ENCODE assay signal across 20 mouse cellular contexts in genomic region chr8:118031406-118031805, GRCm38 (mm10).
"Had no signal": no experiment of that assay in that cellular context is flagged by ENCODE, and none has a peak within 500 bp of the region (broad histone marks: within the 10 kb centered on the region; RNA-seq: fewer than 3 reads in every experiment).

No protein-coding gene starts in this region.

- H3K9me3 ChIP-seq: liver, embryonic 15.5 days; lung, embryonic 15.5 days; midbrain, embryonic 13.5 days; neural tube, embryonic 12.5 days; stomach, embryonic 15.5 days had no signal

- H3K27me3 ChIP-seq: liver, embryonic 13.5 days; liver, embryonic 15.5 days; lung, embryonic 15.5 days; megakaryocyte, embryonic 14.5 days; midbrain, embryonic 13.5 days; neural tube, embryonic 12.5 days; stomach, embryonic 15.5 days had no signal

- H3K4me3 ChIP-seq: liver, embryonic 13.5 days; liver, embryonic 15.5 days; lung, embryonic 15.5 days; megakaryocyte, embryonic 14.5 days; midbrain, embryonic 13.5 days; neural tube, embryonic 12.5 days; stomach, embryonic 15.5 days had no signal

- H3K27ac ChIP-seq: liver, embryonic 13.5 days; liver, embryonic 15.5 days; lung, embryonic 15.5 days; macrophage; midbrain, embryonic 13.5 days; neural tube, embryonic 12.5 days; stomach, embryonic 15.5 days; stomach, postnatal 0 days had no signal

- H3K4me2 ChIP-seq: liver, embryonic 13.5 days; liver, embryonic 15.5 days; lung, embryonic 15.5 days; midbrain, embryonic 11.5 days; midbrain, embryonic 13.5 days; neural tube, embryonic 12.5 days; stomach, embryonic 15.5 days had no signal

- H3K9ac ChIP-seq: liver, embryonic 13.5 days; liver, embryonic 15.5 days; liver, postnatal 0 days; lung, embryonic 15.5 days; midbrain, embryonic 13.5 days; neural tube, embryonic 12.5 days; stomach, embryonic 15.5 days had no signal

- H3K4me1 ChIP-seq: liver, embryonic 13.5 days; liver, embryonic 15.5 days; lung, embryonic 15.5 days; megakaryocyte, embryonic 14.5 days; neural tube, embryonic 12.5 days; stomach, embryonic 15.5 days had no signal

- H3K36me3 ChIP-seq: liver, embryonic 13.5 days; liver, embryonic 15.5 days; lung, embryonic 15.5 days; midbrain, embryonic 13.5 days; neural tube, embryonic 12.5 days; stomach, embryonic 15.5 days had no signal

- ATAC-seq: liver, postnatal 0 days; lung, postnatal 0 days; midbrain, embryonic 13.5 days; midbrain, embryonic 16.5 days had no signal

- DNase-seq: liver, embryonic 13.5 days; liver, postnatal 0 days; lung, adult 2 months; lung, postnatal 14 days; lung, postnatal 36 days; right cerebral cortex, postnatal 14 days; thymus, adult 2 months; thymus, postnatal 25 days; thymus, postnatal 4 days had no signal
